Mouse (Mus musculus) limb, embryonic 15.5 days (tissue): Measurements from ENCODE around the gene Prn. TPM values are rescaled to one million over a fixed set of nuclear protein-coding genes. Genes with fewer than 3 reads are reported as not detected.

ENCODE experiments used
- ATAC-seq: fragments of 200-750 bp; cut with Nextera tagmentation; 2 replicates; pipeline ENCODE4 v1.8.0; 2017; ENCODE audit warnings: low read depth, moderate TSS enrichment; ENCODE audit not compliant: insufficient number of reproducible peaks, low FRiP score, low TSS enrichment
- H3K27ac ChIP-seq: fragments of 300-500 bp; sonication (generic); 2 replicates; pipeline ENCODE4 v1.5.1; 2015; ENCODE audit warnings: moderate library complexity, mild to moderate bottlenecking, inconsistent platforms
- H3K27me3 ChIP-seq: fragments of 300-500 bp; sonication (generic); 2 replicates; pipeline ENCODE4 v1.6.1; 2015; ENCODE audit warnings: inconsistent platforms
- H3K36me3 ChIP-seq: fragments of 300-500 bp; sonication (generic); 2 replicates; pipeline ENCODE4 v1.6.1; 2015; ENCODE audit warnings: inconsistent platforms
- H3K4me1 ChIP-seq: fragments of 300-500 bp; sonication (generic); 2 replicates; pipeline ENCODE4 v1.6.1; 2015; ENCODE audit warnings: inconsistent platforms
- H3K4me2 ChIP-seq: fragments of 300-500 bp; sonication (generic); 2 replicates; pipeline ENCODE4 v1.6.1; 2015; ENCODE audit warnings: mild to moderate bottlenecking, inconsistent platforms
- H3K4me3 ChIP-seq: fragments of 300-500 bp; sonication (generic); 2 replicates; pipeline ENCODE4 v1.5.1; 2015; ENCODE audit warnings: mild to moderate bottlenecking, inconsistent platforms
- H3K9ac ChIP-seq: fragments of 300-500 bp; sonication (generic); 2 replicates; pipeline ENCODE4 v1.6.1; 2015; ENCODE audit warnings: inconsistent platforms
- H3K9me3 ChIP-seq: fragments of 300-500 bp; sonication (generic); 2 replicates; pipeline ENCODE4 v1.6.1; 2016; ENCODE audit warnings: inconsistent platforms
- WGBS: fragments of 180-500 bp; shearing (Covaris S2); methylation state at CpG from one replicate; pipeline ENCODE4 v1.1.7; 2015; 5-methylcytosine and 5-hydroxymethylcytosine counted together
- polyA plus RNA-seq: library from polyadenylated mRNA; unstranded; fragments of >200 nt; fragmentation: Nextera tagmentation; extraction: Ambion mirVana; gene quantifications from 2 replicates; pipeline ENCODE4 v1.2.1, GENCODE M21; 2015

Gene Prn
- polyA plus RNA-seq, 1 experiment from 2014 or later: not detected

DNA sequence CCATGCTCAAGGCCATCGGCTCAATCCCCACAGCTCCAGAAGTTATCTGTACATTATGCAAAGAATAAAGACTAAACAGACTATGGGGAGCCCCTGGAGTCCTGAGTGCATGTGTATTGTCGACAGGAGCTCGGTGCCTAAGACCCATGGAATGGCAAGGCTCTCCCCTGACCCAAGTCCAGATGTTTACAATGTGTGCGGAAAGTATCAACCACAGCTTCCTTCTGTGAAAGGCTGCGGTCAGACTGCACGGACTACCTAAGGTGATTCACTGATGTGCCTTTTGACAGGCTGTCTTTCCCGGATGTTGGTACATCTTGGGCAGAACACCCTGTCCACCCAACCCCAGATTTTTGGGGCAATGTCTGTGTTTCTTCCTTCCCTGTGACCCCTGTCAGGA, 21.5 kb upstream of the Prn start:
- Histone ChIP-seq H3K4me2 (no peak overlapping the region), H3K27ac (no peak overlapping the region), H3K4me3 (no peak overlapping the region), H3K9me3 (no peaks in the 10 kb centered on the region), H3K36me3 (no peaks in the 10 kb centered on the region), H3K27me3 (no peaks in the 10 kb centered on the region), H3K9ac (no peak overlapping the region), H3K4me1 (peaks cover 7% of the 10 kb centered on the region)
- 65% methylated on average over 7 of the region's 7 CpGs for WGBS
- ATAC-seq: no peak

DNA sequence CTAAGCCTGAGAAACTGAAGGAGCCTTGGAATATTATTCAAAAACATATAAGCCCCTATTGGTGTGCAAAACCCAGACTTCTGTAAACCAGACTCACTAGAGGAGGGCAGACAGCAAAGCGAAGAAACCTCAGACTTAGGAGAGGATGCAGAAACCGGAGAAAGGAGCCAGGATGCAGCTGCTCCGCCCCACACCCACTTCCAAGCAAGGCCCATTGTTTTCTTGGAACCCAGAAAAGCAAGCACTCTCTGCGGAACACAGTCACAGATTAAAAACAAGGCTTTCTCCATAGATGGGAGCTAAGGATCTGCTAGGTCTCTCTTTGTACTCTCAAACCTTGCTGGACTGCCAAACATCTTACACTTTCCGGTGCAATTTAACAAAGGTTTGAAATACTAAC, 17.2 kb upstream of the Prn start:
- 65% methylated on average over 5 of the region's 5 CpGs for WGBS
- peaks cover 7% of the 10 kb centered on the region for H3K4me1 ChIP-seq
- ATAC-seq: no peak
- H3K9ac ChIP-seq: no peak overlapping the region
- no peaks in the 10 kb centered on the region for H3K9me3 ChIP-seq
- no peaks in the 10 kb centered on the region for H3K27me3 ChIP-seq
- no peaks in the 10 kb centered on the region for H3K36me3 ChIP-seq
- H3K4me3 ChIP-seq: no peak overlapping the region
- H3K4me2 ChIP-seq: no peak overlapping the region
- H3K27ac ChIP-seq: no peak overlapping the region

DNA sequence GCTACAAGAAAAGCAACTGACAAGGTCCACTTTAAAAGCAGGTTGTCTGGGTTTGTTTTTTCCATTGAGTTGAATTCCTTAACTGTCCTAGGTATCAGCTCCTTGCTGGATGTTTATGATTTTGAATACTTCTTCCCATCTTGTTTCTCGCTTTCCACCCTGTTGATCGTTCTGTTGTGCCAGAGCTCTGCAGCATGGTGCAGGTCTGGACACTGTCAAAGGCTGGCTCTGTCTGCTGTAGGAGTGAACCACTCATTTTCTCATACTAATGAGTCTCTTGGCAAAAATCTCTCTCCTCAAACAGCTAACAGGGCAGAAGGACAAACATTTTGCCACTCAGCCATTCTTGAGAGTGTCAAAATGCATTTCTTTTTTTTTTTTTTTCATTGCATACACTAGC, 14.7 kb upstream of the Prn start:
- ATAC-seq: no peak
- whole genome bisulfite sequencing: 63% methylated on average over 2 of the region's 2 CpGs
- Histone ChIP-seq H3K4me2 (no peak overlapping the region), H3K9me3 (no peaks in the 10 kb centered on the region), H3K9ac (no peak overlapping the region), H3K36me3 (no peaks in the 10 kb centered on the region), H3K4me1 (peaks cover under 1% of the 10 kb centered on the region; the same call in 1 of the 2 replicates), H3K27ac (no peak overlapping the region), H3K4me3 (no peak overlapping the region), H3K27me3 (no peaks in the 10 kb centered on the region)

DNA sequence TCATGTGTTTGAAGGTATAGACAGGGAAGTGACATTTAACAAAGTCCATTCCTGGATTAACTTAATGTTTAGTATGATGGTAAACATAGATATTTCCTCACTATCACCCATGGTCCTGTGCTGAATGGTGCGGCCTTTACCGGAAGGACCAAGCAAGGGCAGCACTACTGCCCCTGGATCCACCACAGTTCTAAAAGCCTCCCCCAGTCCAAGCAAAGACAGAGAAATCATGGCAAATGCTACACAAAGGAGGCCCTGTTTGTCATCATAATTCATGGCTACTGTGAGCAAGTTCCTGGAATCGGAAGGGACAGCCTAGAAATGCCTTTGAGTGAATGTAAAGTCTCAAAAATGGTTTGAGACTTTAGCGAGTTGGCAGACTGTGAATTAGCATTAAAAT, 13.7 kb upstream of the Prn start:
- Histone ChIP-seq H3K9me3 (no peaks in the 10 kb centered on the region), H3K27me3 (no peaks in the 10 kb centered on the region), H3K36me3 (no peaks in the 10 kb centered on the region), H3K27ac (no peak overlapping the region), H3K9ac (no peak overlapping the region), H3K4me2 (no peak overlapping the region), H3K4me3 (no peak overlapping the region), H3K4me1 (no peaks in the 10 kb centered on the region)
- no peak for ATAC-seq
- 83% methylated on average over 4 of the region's 4 CpGs for WGBS

DNA sequence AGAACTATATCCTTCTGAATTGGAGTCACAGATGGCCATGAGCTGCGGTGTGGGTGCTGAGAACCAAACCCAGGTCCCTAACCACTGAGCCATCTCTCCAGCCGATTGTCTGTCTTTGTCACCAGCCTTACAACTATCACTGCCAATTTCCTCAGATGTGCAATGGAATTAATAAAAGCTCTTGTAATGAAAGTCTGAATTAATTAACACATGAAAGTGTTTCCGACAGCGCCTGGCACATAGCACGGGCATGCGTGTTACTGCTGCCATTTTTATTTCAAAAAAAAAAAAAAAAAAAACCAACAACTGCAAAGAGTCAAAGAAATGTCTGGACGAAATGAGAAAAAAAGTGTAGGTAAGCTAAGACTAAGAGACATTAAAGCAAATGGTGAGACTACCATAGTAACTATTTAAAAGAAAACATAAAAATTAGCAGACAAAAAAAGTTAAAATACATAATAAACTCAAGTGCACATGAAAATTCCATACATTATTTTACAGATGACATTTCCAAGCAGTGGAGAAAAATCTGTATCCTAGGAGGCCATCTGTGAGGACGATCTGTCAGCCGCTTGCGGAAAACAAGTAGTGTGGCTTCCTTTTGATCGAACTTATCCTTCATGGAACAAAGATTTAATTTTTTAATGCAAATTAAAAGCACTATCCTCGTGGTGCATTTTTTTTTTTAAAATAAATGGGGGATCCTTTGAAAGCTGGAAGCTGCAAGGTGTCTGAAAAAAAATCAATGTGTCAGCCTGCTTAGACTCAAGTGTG, 12.2 kb upstream of the Prn start:
- H3K36me3 ChIP-seq: no peaks in the 10 kb centered on the region
- ATAC-seq: no peak
- H3K27me3 ChIP-seq: no peaks in the 10 kb centered on the region
- no peak overlapping the region for H3K4me2 ChIP-seq
- 86% methylated on average over 12 of the region's 12 CpGs for WGBS
- H3K9ac ChIP-seq: no peak overlapping the region
- H3K27ac ChIP-seq: no peak overlapping the region
- H3K4me3 ChIP-seq: no peak overlapping the region
- H3K4me1 ChIP-seq: no peaks in the 10 kb centered on the region
- no peaks in the 10 kb centered on the region for H3K9me3 ChIP-seq

DNA sequence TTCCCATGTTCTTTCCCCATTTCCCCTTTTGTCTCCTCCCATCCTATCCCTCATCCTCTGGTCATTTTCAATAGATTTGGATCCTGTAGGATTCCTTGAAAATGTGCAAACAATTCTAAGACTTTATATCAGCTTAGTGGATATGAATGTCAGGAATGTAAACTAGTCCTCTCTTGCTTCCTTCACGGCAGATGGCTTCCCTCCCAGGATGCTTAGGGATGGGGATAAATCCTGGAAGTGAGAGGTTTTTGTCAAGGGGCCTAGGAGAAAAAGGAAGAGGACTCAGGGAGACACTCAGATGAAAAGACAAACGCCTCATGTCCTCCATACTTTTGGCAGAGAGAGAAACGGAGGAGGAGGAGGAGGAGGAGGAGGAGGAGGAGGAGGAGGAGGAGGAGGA, 7.3 kb upstream of the Prn start:
- H3K4me1 ChIP-seq: peaks cover 4% of the 10 kb centered on the region; the same call in 1 of the 2 replicates
- no peaks in the 10 kb centered on the region for H3K9me3 ChIP-seq
- 25% methylated on average over 1 of the region's 3 CpGs for WGBS
- H3K36me3 ChIP-seq: no peaks in the 10 kb centered on the region
- H3K27ac ChIP-seq: no peak overlapping the region
- H3K27me3 ChIP-seq: no peaks in the 10 kb centered on the region
- H3K9ac ChIP-seq: no peak overlapping the region
- H3K4me2 ChIP-seq: no peak overlapping the region
- no peak for ATAC-seq
- H3K4me3 ChIP-seq: no peak overlapping the region

DNA sequence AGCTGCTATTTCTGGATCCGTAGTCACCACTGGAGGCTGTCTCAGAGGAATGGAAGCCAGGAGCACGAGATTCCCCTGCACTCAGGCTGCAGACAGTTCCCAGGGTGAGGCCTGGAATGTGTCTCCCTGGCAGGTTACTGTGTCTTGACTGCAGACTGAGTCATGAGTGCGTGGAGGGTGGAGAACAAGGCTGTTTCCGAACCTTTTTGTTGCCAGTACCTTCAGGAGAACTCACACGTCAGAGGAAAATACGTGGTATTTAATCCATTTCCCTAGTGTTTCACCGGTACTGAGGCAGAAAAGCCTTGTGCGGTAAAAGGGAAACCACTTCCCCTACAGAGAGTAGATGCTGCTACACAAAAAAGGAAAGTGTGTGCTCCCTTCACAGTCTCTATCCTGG, 6.9 kb upstream of the Prn start:
- Histone ChIP-seq H3K27ac (no peak overlapping the region), H3K4me1 (peaks cover 4% of the 10 kb centered on the region; the same call in 1 of the 2 replicates), H3K9ac (no peak overlapping the region), H3K9me3 (no peaks in the 10 kb centered on the region), H3K4me3 (no peak overlapping the region), H3K36me3 (no peaks in the 10 kb centered on the region), H3K4me2 (no peak overlapping the region), H3K27me3 (no peaks in the 10 kb centered on the region)
- ATAC-seq: no peak
- WGBS: 27% methylated on average over 8 of the region's 8 CpGs

DNA sequence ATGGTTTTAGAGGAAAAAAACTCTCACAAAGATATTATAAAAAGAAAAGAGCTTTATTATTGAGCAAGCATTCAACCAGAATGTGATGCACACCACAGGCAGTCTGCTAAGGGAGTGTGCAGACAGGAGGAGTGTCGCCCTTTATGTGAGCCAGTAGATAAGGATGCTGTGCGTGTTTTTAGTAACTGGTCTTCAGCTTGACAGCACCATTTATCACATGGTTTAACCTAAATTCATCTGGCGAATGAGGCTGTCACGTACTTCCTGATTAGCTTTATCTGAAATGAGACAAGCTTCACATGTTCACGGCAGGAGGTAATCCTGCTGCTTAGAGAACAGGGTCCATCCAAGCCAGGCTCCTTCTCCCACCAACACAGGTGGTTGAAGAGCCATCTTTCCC, 4.7 kb upstream of the Prn start:
- no peak for ATAC-seq
- H3K9me3 ChIP-seq: no peaks in the 10 kb centered on the region
- H3K4me2 ChIP-seq: no peak overlapping the region
- H3K36me3 ChIP-seq: no peaks in the 10 kb centered on the region
- WGBS: 68% methylated on average over 5 of the region's 5 CpGs
- no peak overlapping the region for H3K9ac ChIP-seq
- H3K27me3 ChIP-seq: no peaks in the 10 kb centered on the region
- no peak overlapping the region for H3K4me3 ChIP-seq
- no peak overlapping the region for H3K27ac ChIP-seq
- peaks cover 9% of the 10 kb centered on the region; the same call in 1 of the 2 replicates for H3K4me1 ChIP-seq

DNA sequence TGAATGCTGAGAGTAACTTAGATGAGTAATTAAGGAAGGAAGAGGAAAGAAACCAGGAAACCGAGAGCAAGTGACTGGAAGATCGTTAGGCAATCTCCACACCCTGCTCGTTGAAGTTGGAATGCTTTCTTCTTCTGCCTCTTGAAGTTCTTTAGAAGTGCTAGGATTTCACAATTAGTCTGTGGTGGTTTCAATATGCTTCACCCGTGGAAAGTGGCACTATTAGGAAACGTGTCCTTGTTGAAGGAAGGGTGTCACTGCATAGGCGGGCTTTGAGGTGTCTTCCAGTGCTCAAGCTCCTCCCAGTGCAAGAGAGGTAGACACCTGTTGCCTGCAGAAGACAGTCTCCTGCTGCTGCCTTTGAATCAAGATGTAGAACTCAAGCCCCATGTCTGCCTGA, 4.0 kb upstream of the Prn start:
- Histone ChIP-seq H3K36me3 (no peaks in the 10 kb centered on the region), H3K9ac (no peak overlapping the region), H3K27me3 (no peaks in the 10 kb centered on the region), H3K4me3 (no peak overlapping the region), H3K27ac (no peak overlapping the region), H3K4me2 (no peak overlapping the region), H3K4me1 (peaks cover 9% of the 10 kb centered on the region; the same call in 1 of the 2 replicates), H3K9me3 (no peaks in the 10 kb centered on the region)
- 34% methylated on average over 6 of the region's 6 CpGs for WGBS
- no peak for ATAC-seq

DNA sequence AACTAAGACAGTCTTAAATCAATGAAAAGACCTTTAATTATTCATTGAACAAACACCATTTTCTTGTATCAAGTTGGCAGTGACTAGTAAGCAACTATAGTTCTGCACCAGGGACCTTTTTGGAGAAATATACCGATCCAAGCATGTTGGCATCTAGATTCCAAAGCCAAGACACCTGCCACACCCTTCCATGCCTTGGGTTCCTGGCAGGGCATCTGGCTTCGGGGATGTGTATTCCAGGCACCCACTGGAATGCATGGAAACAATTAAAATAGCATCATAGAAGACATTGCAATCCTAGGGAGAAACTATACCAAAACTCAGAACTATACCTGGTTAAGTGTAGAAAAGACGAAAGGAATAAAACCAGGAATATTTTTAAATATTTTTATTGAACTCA, 3.5 kb upstream of the Prn start:
- Histone ChIP-seq H3K4me1 (peaks cover 9% of the 10 kb centered on the region; the same call in 1 of the 2 replicates), H3K9me3 (no peaks in the 10 kb centered on the region), H3K27ac (no peak overlapping the region), H3K27me3 (no peaks in the 10 kb centered on the region), H3K4me2 (no peak overlapping the region), H3K4me3 (no peak overlapping the region), H3K9ac (no peak overlapping the region), H3K36me3 (no peaks in the 10 kb centered on the region)
- WGBS: 67% methylated on average over 3 of the region's 3 CpGs
- no peak for ATAC-seq

DNA sequence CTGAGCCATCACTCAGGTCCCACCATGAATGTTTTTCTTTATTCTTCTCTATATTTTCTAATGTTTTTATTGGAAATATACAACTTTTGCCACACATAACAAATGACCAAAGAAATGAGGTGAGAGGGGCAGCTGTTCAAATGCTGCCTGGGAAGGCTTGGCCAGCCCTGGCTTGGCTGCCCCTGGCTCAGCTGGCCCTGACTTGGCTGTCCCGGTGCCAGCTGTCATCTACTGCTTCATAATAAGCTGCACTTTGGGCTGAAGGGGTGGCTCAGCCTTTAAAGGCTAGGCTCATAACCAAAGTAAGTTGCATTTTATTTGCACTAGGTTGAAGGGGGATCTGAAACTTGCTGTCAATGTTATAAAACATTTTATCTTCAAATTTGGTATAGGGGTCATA, 2.9 kb upstream of the Prn start:
- H3K9me3 ChIP-seq: no peaks in the 10 kb centered on the region
- H3K4me1 ChIP-seq: peaks cover 9% of the 10 kb centered on the region; the same call in 1 of the 2 replicates
- H3K4me2 ChIP-seq: no peak overlapping the region
- no peak overlapping the region for H3K27ac ChIP-seq
- ATAC-seq: no peak
- no peaks in the 10 kb centered on the region for H3K36me3 ChIP-seq
- 78% methylated on average over 1 of the region's 1 CpGs for WGBS
- H3K27me3 ChIP-seq: no peaks in the 10 kb centered on the region
- H3K4me3 ChIP-seq: no peak overlapping the region
- no peak overlapping the region for H3K9ac ChIP-seq

DNA sequence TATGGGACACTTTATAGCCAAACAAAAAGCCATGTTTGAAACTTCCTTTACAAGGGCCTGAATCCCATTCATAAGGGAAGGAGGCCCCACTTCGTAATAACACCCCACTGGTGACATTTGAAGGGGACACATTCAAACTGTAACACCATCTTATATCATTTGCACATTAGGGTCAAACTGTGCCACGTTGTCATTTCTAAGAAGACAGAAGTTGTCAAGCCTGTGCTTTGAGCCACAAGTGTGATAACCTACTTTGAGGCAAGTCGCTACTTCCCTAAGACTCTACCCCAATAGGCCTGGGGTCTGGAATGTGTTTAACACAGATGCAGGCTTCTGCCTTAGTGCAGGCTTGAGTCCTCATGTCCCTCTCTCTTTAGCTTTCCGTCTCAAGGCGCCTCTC, 2.4 kb upstream of the Prn start:
- Histone ChIP-seq H3K27me3 (no peaks in the 10 kb centered on the region), H3K4me1 (peaks cover 9% of the 10 kb centered on the region; the same call in 1 of the 2 replicates), H3K27ac (no peak overlapping the region), H3K36me3 (no peaks in the 10 kb centered on the region), H3K4me3 (no peak overlapping the region), H3K9me3 (no peaks in the 10 kb centered on the region), H3K9ac (no peak overlapping the region), H3K4me2 (no peak overlapping the region)
- no peak for ATAC-seq
- WGBS: 71% methylated on average over 5 of the region's 5 CpGs
